Mouse (Mus musculus) CH12.LX (cell line): ENCODE results near the gene Gdpd5. TPM values are rescaled to one million over a fixed set of nuclear protein-coding genes. Genes with fewer than 3 reads are reported as not detected.

Experiments
- polyA plus RNA-seq: library from polyadenylated mRNA; unstranded; fragments of >175 nt; gene quantifications from 2 replicates; pipeline ENCODE4 v1.2.1, GENCODE M21; 2012; ENCODE audit warnings: low read depth; ENCODE audit not compliant: insufficient read length
- total RNA-seq, 2 experiments: library from RNA; depleted of rRNA; stranded (reverse); fragments of 300-350 nt in 1 of 2; fragments of >200 nt in 1 of 2; gene quantifications; 2 replicates each; pipeline ENCODE4 v1.2.3; 2012 to 2014

Gene Gdpd5
- total and polyA plus RNA-seq, 3 experiments: 2.4 to 9.1 (median 9.0) TPM

Other genes with a start within 250 kb of the Gdpd5 start
- gene Uvrag, start 240.3 kb upstream of the Gdpd5 start, total RNA-seq (2012; rRNA removed): 20.6 and 23.3 TPM in 2 replicates
- 37.5 and 39.1 TPM in 2 replicates for gene Uvrag, start 240.3 kb upstream of the Gdpd5 start, total RNA-seq (2014; rRNA removed)
- 47.4 and 61.6 TPM in 2 replicates for gene Uvrag, start 240.3 kb upstream of the Gdpd5 start, polyA plus RNA-seq
- 1.2 and 1.7 TPM in 2 replicates for gene Dgat2, start 198.7 kb upstream of the Gdpd5 start, total RNA-seq (2012; rRNA removed)
- 1.4 and 2.8 TPM in 2 replicates for gene Dgat2, start 198.7 kb upstream of the Gdpd5 start, total RNA-seq (2014; rRNA removed)
- 1.4 and 1.6 TPM in 2 replicates for gene Dgat2, start 198.7 kb upstream of the Gdpd5 start, polyA plus RNA-seq
- not detected in 2 replicates for gene Mogat2, start 142.8 kb upstream of the Gdpd5 start, total RNA-seq (2012; rRNA removed)
- gene Mogat2, start 142.8 kb upstream of the Gdpd5 start, total RNA-seq (2014; rRNA removed): not detected in 2 replicates
- gene Mogat2, start 142.8 kb upstream of the Gdpd5 start, polyA plus RNA-seq: not detected in 2 replicates
- 0.84 and 1.1 TPM in 2 replicates for gene Map6, start 114.0 kb upstream of the Gdpd5 start, total RNA-seq (2012; rRNA removed)
- gene Map6, start 114.0 kb upstream of the Gdpd5 start, total RNA-seq (2014; rRNA removed): 0.32 and 0.62 TPM in 2 replicates
- 1.4 and 1.8 TPM in 2 replicates for gene Map6, start 114.0 kb upstream of the Gdpd5 start, polyA plus RNA-seq
- gene Serpinh1, start 28.2 kb upstream of the Gdpd5 start, total RNA-seq (2012; rRNA removed): not detected in 2 replicates
- gene Serpinh1, start 28.2 kb upstream of the Gdpd5 start, total RNA-seq (2014; rRNA removed): not detected in 2 replicates
- gene Serpinh1, start 28.2 kb upstream of the Gdpd5 start, polyA plus RNA-seq: not detected in 2 replicates
- gene Klhl35, start 84.6 kb downstream of the Gdpd5 start, total RNA-seq (2012; rRNA removed): not detected in 2 replicates
- gene Klhl35, start 84.6 kb downstream of the Gdpd5 start, total RNA-seq (2014; rRNA removed): not detected in 2 replicates
- gene Klhl35, start 84.6 kb downstream of the Gdpd5 start, polyA plus RNA-seq: not detected in 2 replicates
- gene Rps3, start 102.3 kb downstream of the Gdpd5 start, total RNA-seq (2012; rRNA removed): 2,320 and 2,484 TPM in 2 replicates
- gene Rps3, start 102.3 kb downstream of the Gdpd5 start, total RNA-seq (2014; rRNA removed): 3,699 and 3,874 TPM in 2 replicates
- gene Rps3, start 102.3 kb downstream of the Gdpd5 start, polyA plus RNA-seq: 1,738 and 1,898 TPM in 2 replicates
- 3.8 and 4.2 TPM in 2 replicates for gene Arrb1, start 154.1 kb downstream of the Gdpd5 start, total RNA-seq (2012; rRNA removed)
- gene Arrb1, start 154.1 kb downstream of the Gdpd5 start, total RNA-seq (2014; rRNA removed): 2.4 and 3.3 TPM in 2 replicates
- 5.2 and 6.2 TPM in 2 replicates for gene Arrb1, start 154.1 kb downstream of the Gdpd5 start, polyA plus RNA-seq
- gene Tpbgl, start 245.7 kb downstream of the Gdpd5 start, total RNA-seq (2012; rRNA removed): 0.13 and 0.25 TPM in 2 replicates
- gene Tpbgl, start 245.7 kb downstream of the Gdpd5 start, total RNA-seq (2014; rRNA removed): not detected in 2 replicates
- gene Tpbgl, start 245.7 kb downstream of the Gdpd5 start, polyA plus RNA-seq: 0.07 TPM in 1 of 2 replicates, not detected in the other